Mouse (Mus musculus) mature B cell (primary cell): Measurements from ENCODE around the gene Srp68.

Experiments
- in situ Hi-C: fragments of 300-500 bp; cut with MboI; formaldehyde crosslinking; loops from 2 replicates; pipeline ENCODE4 v1.14.3; 2019

Gene Srp68

GRCm38 (mm10) chr11:116206678-116207077 is 67.3 kb downstream of the Srp68 start:
- in situ Hi-C loops, result no loop called here

- in situ Hi-C loops, result no loop called here
Observed at GRCm38 (mm10) chr11:116203150-116203549, 70.9 kb downstream of the Srp68 start.

- in situ Hi-C loops, result no loop called here
Observed at GRCm38 (mm10) chr11:116201151-116201550, 72.9 kb downstream of the Srp68 start.

- in situ Hi-C loops, result no loop called here
Observed at GRCm38 (mm10) chr11:116198639-116199531, 75.1 kb downstream of the Srp68 start, which contains the start of the genes Ten1 and Acox1. Gene Ten1 (plus strand): TSS chr11:116198855. Gene Acox1 (minus strand): TSS chr11:116199045.

- in situ Hi-C loops, result no loop called here
Observed at GRCm38 (mm10) chr11:116198132-116198531, 75.9 kb downstream of the Srp68 start.

GRCm38 (mm10) chr11:116197584-116197906 is 76.5 kb downstream of the Srp68 start:
- in situ Hi-C loops, result no loop called here

- in situ Hi-C loops, result no loop called here
Observed at GRCm38 (mm10) chr11:116196866-116197583, 77.0 kb downstream of the Srp68 start.

GRCm38 (mm10) chr11:116196336-116196735 is 77.7 kb downstream of the Srp68 start:
- in situ Hi-C loops, result no loop called here

GRCm38 (mm10) chr11:116195252-116195651 is 78.8 kb downstream of the Srp68 start:
- in situ Hi-C loops, result no loop called here
